Mouse (Mus musculus) liver, embryonic 12.5 days (tissue): ENCODE data around the gene H2afz. TPM values are rescaled to one million over a fixed set of nuclear protein-coding genes. Genes with fewer than 3 reads are reported as not detected.
"Not testable (repeated sequence)": the region's sequence is repeated elsewhere in the genome, so short reads cannot be mapped to it uniquely, and the experiment has no call there.

Source experiments
- ATAC-seq: fragments of 200-750 bp; cut with Nextera tagmentation; 2 replicates; pipeline ENCODE4 v1.8.0; 2017; ENCODE audit warnings: moderate number of reproducible peaks, mild to moderate bottlenecking, moderate library complexity
- H3K27ac ChIP-seq: fragments of 300-500 bp; sonication (generic); 2 replicates; pipeline ENCODE4 v1.5.1; 2016; ENCODE audit warnings: mild to moderate bottlenecking
- H3K27me3 ChIP-seq: fragments of 300-500 bp; sonication (generic); replicated peaks from 2 replicates; pipeline ENCODE4 v1.6.1; 2016; ENCODE audit warnings: mild to moderate bottlenecking, moderate library complexity
- H3K36me3 ChIP-seq: fragments of 300-500 bp; sonication (generic); 2 replicates; pipeline ENCODE4 v1.6.1; 2016; ENCODE audit warnings: mild to moderate bottlenecking, moderate library complexity
- H3K4me1 ChIP-seq: fragments of 300-500 bp; sonication (generic); 2 replicates; pipeline ENCODE4 v1.6.1; 2016
- H3K4me2 ChIP-seq: fragments of 300-500 bp; sonication (generic); 2 replicates; pipeline ENCODE4 v1.6.1; 2016; ENCODE audit warnings: mild to moderate bottlenecking, moderate library complexity
- H3K4me3 ChIP-seq: fragments of 300-500 bp; sonication (generic); 2 replicates; pipeline ENCODE4 v1.5.1; 2016; ENCODE audit warnings: mild to moderate bottlenecking, moderate library complexity
- H3K9ac ChIP-seq: fragments of 300-500 bp; sonication (generic); 2 replicates; pipeline ENCODE4 v1.6.1; 2016; ENCODE audit warnings: mild to moderate bottlenecking, moderate library complexity
- H3K9me3 ChIP-seq: fragments of 300-500 bp; sonication (generic); replicated peaks from 2 replicates; pipeline ENCODE4 v1.6.1; 2016; ENCODE audit warnings: mild to moderate bottlenecking, moderate library complexity
- WGBS: fragments of 180-500 bp; shearing (Covaris S2); methylation state at CpG from one replicate; pipeline ENCODE4 v1.1.7; 2016; ENCODE audit not compliant: insufficient replicate concordance; 5-methylcytosine and 5-hydroxymethylcytosine counted together
- polyA plus RNA-seq: library from polyadenylated mRNA; unstranded; fragments of >200 nt; fragmentation: Nextera tagmentation; extraction: Ambion mirVana; gene quantifications from 2 replicates; pipeline ENCODE4 v1.2.1, GENCODE M21; 2016

H2afz gene
- polyA plus RNA-seq, 1 experiment from 2014 or later = 1,643 TPM

- peaks cover 48% of the 10 kb centered on the region for H3K36me3 ChIP-seq
- H3K9ac ChIP-seq = no peak overlapping the region
- ATAC-seq = no peak
- H3K27me3 ChIP-seq = no peaks in the 10 kb centered on the region
- 78% methylated on average over 4 of the region's 4 CpGs for WGBS
- H3K9me3 ChIP-seq = no peaks in the 10 kb centered on the region
- H3K4me3 ChIP-seq = no peak overlapping the region
- no peak overlapping the region for H3K27ac ChIP-seq
- H3K4me1 ChIP-seq = peaks cover 6% of the 10 kb centered on the region
- H3K4me2 ChIP-seq = no peak overlapping the region
These were observed 29.5 kb downstream of the H2afz start for GRCm38 (mm10) chr3:137893789-137894188.

- no peak for ATAC-seq
- Histone ChIP-seq H3K9ac (no peak overlapping the region), H3K9me3 (no peaks in the 10 kb centered on the region), H3K4me1 (no peaks in the 10 kb centered on the region), H3K4me3 (no peak overlapping the region), H3K4me2 (no peak overlapping the region), H3K27me3 (no peaks in the 10 kb centered on the region), H3K27ac (no peak overlapping the region), H3K36me3 (peaks cover 34% of the 10 kb centered on the region)
- 74% methylated on average over 3 of the region's 3 CpGs for whole genome bisulfite sequencing
These were observed 30.9 kb downstream of the H2afz start for GRCm38 (mm10) chr3:137895196-137895595.

GRCm38 (mm10) chr3:137896386-137896785 lies 32.1 kb downstream of the H2afz start:
- Histone ChIP-seq H3K27ac (no peak overlapping the region), H3K27me3 (no peaks in the 10 kb centered on the region), H3K9ac (no peak overlapping the region), H3K4me2 (no peak overlapping the region), H3K9me3 (no peaks in the 10 kb centered on the region), H3K36me3 (peaks cover 34% of the 10 kb centered on the region), H3K4me3 (no peak overlapping the region), H3K4me1 (no peaks in the 10 kb centered on the region)
- 79% methylated on average over 4 of the region's 4 CpGs for WGBS
- ATAC-seq = no peak

GRCm38 (mm10) chr3:137896867-137897266 lies 32.6 kb downstream of the H2afz start:
- no peak for ATAC-seq
- H3K36me3 ChIP-seq = peaks cover 34% of the 10 kb centered on the region
- H3K4me2 ChIP-seq = no peak overlapping the region
- H3K27me3 ChIP-seq = no peaks in the 10 kb centered on the region
- H3K4me1 ChIP-seq = no peaks in the 10 kb centered on the region
- no peak overlapping the region for H3K4me3 ChIP-seq
- no peak overlapping the region for H3K9ac ChIP-seq
- no peak overlapping the region for H3K27ac ChIP-seq
- H3K9me3 ChIP-seq = no peaks in the 10 kb centered on the region
- WGBS = 88% methylated on average over 3 of the region's 3 CpGs

GRCm38 (mm10) chr3:137897685-137898084 lies 33.4 kb downstream of the H2afz start:
- no peak overlapping the region for H3K27ac ChIP-seq
- no peak overlapping the region for H3K9ac ChIP-seq
- H3K4me2 ChIP-seq = no peak overlapping the region
- H3K27me3 ChIP-seq = no peaks in the 10 kb centered on the region
- H3K4me1 ChIP-seq = no peaks in the 10 kb centered on the region
- no peaks in the 10 kb centered on the region for H3K9me3 ChIP-seq
- peaks cover 35% of the 10 kb centered on the region for H3K36me3 ChIP-seq
- no peak for ATAC-seq
- no peak overlapping the region for H3K4me3 ChIP-seq
- 59% methylated on average over 5 of the region's 5 CpGs for WGBS

GRCm38 (mm10) chr3:137900149-137900548 lies 35.9 kb downstream of the H2afz start:
- Histone ChIP-seq H3K4me2 (no peak overlapping the region), H3K27ac (no peak overlapping the region), H3K4me1 (no peaks in the 10 kb centered on the region), H3K9me3 (no peaks in the 10 kb centered on the region), H3K27me3 (no peaks in the 10 kb centered on the region), H3K4me3 (no peak overlapping the region), H3K9ac (no peak overlapping the region), H3K36me3 (peaks cover 38% of the 10 kb centered on the region)
- 85% methylated on average over 10 of the region's 10 CpGs for WGBS
- ATAC-seq = no peak

- no peak overlapping the region for H3K4me2 ChIP-seq
- no peak overlapping the region for H3K27ac ChIP-seq
- no peaks in the 10 kb centered on the region for H3K9me3 ChIP-seq
- H3K4me1 ChIP-seq = peaks cover 11% of the 10 kb centered on the region
- H3K9ac ChIP-seq = no peak overlapping the region
- no peak overlapping the region for H3K4me3 ChIP-seq
- no peaks in the 10 kb centered on the region for H3K27me3 ChIP-seq
- 53% methylated on average over 2 of the region's 2 CpGs for WGBS
- peaks cover 7% of the 10 kb centered on the region; the same call in 1 of the 2 replicates for H3K36me3 ChIP-seq
- no peak for ATAC-seq
These were observed 48.8 kb downstream of the H2afz start for GRCm38 (mm10) chr3:137913093-137913492.

- not testable (repeated sequence) for H3K9ac ChIP-seq, H3K27ac ChIP-seq, ATAC-seq, H3K36me3 ChIP-seq, H3K4me2 ChIP-seq, H3K9me3 ChIP-seq, H3K4me3 ChIP-seq, H3K27me3 ChIP-seq
- WGBS = no CpG with 5 or more reads among the region's 1 CpGs
- H3K4me1 ChIP-seq = peaks cover 18% of the 10 kb centered on the region
These were observed 50.3 kb downstream of the H2afz start for GRCm38 (mm10) chr3:137914567-137914966.

Other genes starting within 250 kb of the H2afz start
- gene Ddit4l, start 242.9 kb upstream of the H2afz start, polyA plus RNA-seq = 0.23 and 0.89 TPM in 2 replicates
- not detected in 2 replicates for gene Gm21962, start 193.0 kb upstream of the H2afz start, polyA plus RNA-seq
- gene Dnajb14, start 3.2 kb downstream of the H2afz start, polyA plus RNA-seq = 6.5 TPM in 2 replicates
- 72.6 and 77.5 TPM in 2 replicates for gene Lamtor3, start 54.0 kb downstream of the H2afz start, polyA plus RNA-seq
- gene Dapp1, start 117.1 kb downstream of the H2afz start, polyA plus RNA-seq = 22.0 and 22.7 TPM in 2 replicates
- 0.04 TPM in 2 replicates for gene 1110002E22Rik, start 200.6 kb downstream of the H2afz start, polyA plus RNA-seq
- 0.10 TPM in 1 of 2 replicates, not detected in the other for gene Gm5105, start 202.9 kb downstream of the H2afz start, polyA plus RNA-seq